Comparison of ENCODE assay signal across 9 mouse cellular contexts in genomic region chr8:72261019-72261418, GRCm38 (mm10). TPM values are rescaled to one million over a fixed set of nuclear protein-coding genes. Genes with fewer than 3 reads are reported as not detected.
DNase-seq lines count a peak whose midpoint lies in the region; ATAC-seq and TF ChIP-seq lines count a peak whose summit lies in the region.
"Had no signal": no experiment of that assay in that cellular context is flagged by ENCODE, and none has a peak within 500 bp of the region (broad histone marks: within the 10 kb centered on the region; RNA-seq: fewer than 3 reads in every experiment).

No protein-coding gene starts in this region.

- DNase-seq in right cerebral cortex, postnatal 10 days (ENCODE audit: low spot score in 2 of 2), result peak; percentile 58 to 63
- DNase-seq in right cerebral cortex, postnatal 25 days, result no peak
- DNase-seq in monocyte, adult 2 months (ENCODE audit: low read depth in 1 of 2, low spot score in 2 of 2), result peak; percentile 26 to 47
- DNase-seq in thymus, postnatal 0 days (ENCODE audit: low spot score), result peak; percentile 80

- H3K4me2 ChIP-seq in forebrain, embryonic 13.5 days, result no peak overlapping the region
- no peak overlapping the region for H3K4me2 ChIP-seq in hindbrain, embryonic 13.5 days
- H3K4me2 ChIP-seq in limb, embryonic 12.5 days, result no peak overlapping the region

- no peak for TF ChIP-seq POLR2A in bone marrow macrophage, adult 2 months (IDR thresholded peaks at IDR 0.05; ENCODE audit: borderline replicate concordance, low read depth, low read length)

- ATAC-seq in forebrain, embryonic 13.5 days, result peak; percentile 67
- ATAC-seq in hindbrain, embryonic 13.5 days (ENCODE audit: low FRiP score), result peak; percentile 71
- peak; percentile 56; the same call in 1 of the 2 replicates for ATAC-seq in limb, embryonic 12.5 days (ENCODE audit: insufficient number of reproducible peaks, insufficient read depth, low FRiP score, low TSS enrichment, low read depth)

- WGBS in forebrain, embryonic 13.5 days, result 32% methylated on average over 2 of the region's 2 CpGs
- WGBS in hindbrain, embryonic 13.5 days, result 25% methylated on average over 2 of the region's 2 CpGs
- 33% methylated on average over 2 of the region's 2 CpGs for WGBS in limb, embryonic 12.5 days

- no peaks in the 10 kb centered on the region for H3K27me3 ChIP-seq in forebrain, embryonic 13.5 days
- no peaks in the 10 kb centered on the region for H3K27me3 ChIP-seq in hindbrain, embryonic 13.5 days
- H3K27me3 ChIP-seq in limb, embryonic 12.5 days, result no peaks in the 10 kb centered on the region

- TF ChIP-seq CTCF in bone marrow macrophage, adult 2 months (IDR thresholded peaks at IDR 0.05; ENCODE audit: low read depth, low read length), result peak; percentile 76

- no peak overlapping the region for H3K27ac ChIP-seq in bone marrow macrophage, adult 2 months (ENCODE audit: insufficient read depth, low read depth, low read length)
- no peak overlapping the region for H3K27ac ChIP-seq in forebrain, embryonic 13.5 days
- H3K27ac ChIP-seq in hindbrain, embryonic 13.5 days, result no peak overlapping the region
- no peak overlapping the region for H3K27ac ChIP-seq in limb, embryonic 12.5 days

- H3K4me3 ChIP-seq in bone marrow macrophage, adult 2 months (ENCODE audit: insufficient read depth, low read length), result no peak overlapping the region
- H3K4me3 ChIP-seq in forebrain, embryonic 13.5 days, result no peak overlapping the region
- no peak overlapping the region for H3K4me3 ChIP-seq in hindbrain, embryonic 13.5 days
- no peak overlapping the region for H3K4me3 ChIP-seq in limb, embryonic 12.5 days (replicated peaks)

- no peaks in the 10 kb centered on the region for H3K4me1 ChIP-seq in bone marrow macrophage, adult 2 months (ENCODE audit: control insufficient read depth, insufficient read depth, low read length)
- no peaks in the 10 kb centered on the region for H3K4me1 ChIP-seq in forebrain, embryonic 13.5 days
- no peaks in the 10 kb centered on the region; the same call in 1 of the 2 replicates for H3K4me1 ChIP-seq in hindbrain, embryonic 13.5 days (replicated peaks)
- H3K4me1 ChIP-seq in limb, embryonic 12.5 days (replicated peaks), result peaks cover 3% of the 10 kb centered on the region; the same call in 1 of the 2 replicates

- no peak overlapping the region for H3K9ac ChIP-seq in forebrain, embryonic 13.5 days
- no peak overlapping the region for H3K9ac ChIP-seq in hindbrain, embryonic 13.5 days
- H3K9ac ChIP-seq in limb, embryonic 12.5 days (replicated peaks), result no peak overlapping the region

- no peaks in the 10 kb centered on the region for H3K9me3 ChIP-seq in forebrain, embryonic 13.5 days (replicated peaks)
- no peaks in the 10 kb centered on the region for H3K9me3 ChIP-seq in hindbrain, embryonic 13.5 days
- no peaks in the 10 kb centered on the region for H3K9me3 ChIP-seq in limb, embryonic 12.5 days

- peaks cover 9% of the 10 kb centered on the region for H3K36me3 ChIP-seq in forebrain, embryonic 13.5 days (ENCODE audit: poor library complexity, severe bottlenecking)
- peaks cover 10% of the 10 kb centered on the region for H3K36me3 ChIP-seq in hindbrain, embryonic 13.5 days
- 0 out of 2 replicates have a peak, but pooled peaks cover 7% of the 10 kb centered on the region for H3K36me3 ChIP-seq in limb, embryonic 12.5 days

RNA-seq across cellular contexts. Expression of gene Ap1m1, which starts 21.2 kb away (rescaled TPM):
- polyA plus RNA-seq in bone marrow macrophage, adult 2 months (2012; ENCODE audit: insufficient read depth, insufficient read length, missing spikeins), result 51.4 and 60.2 TPM in 2 replicates
- 211 and 235 TPM in 2 replicates for polyA plus RNA-seq in forebrain, embryonic 13.5 days (2015; fragmentation: Nextera tagmentation; extraction: Ambion mirVana)
- polyA plus RNA-seq in hindbrain, embryonic 13.5 days (2015; fragmentation: Nextera tagmentation; extraction: Ambion mirVana), result 247 and 261 TPM in 2 replicates
- 122 and 123 TPM in 2 replicates for polyA plus RNA-seq in limb, embryonic 12.5 days (2016; fragmentation: Nextera tagmentation; extraction: Ambion mirVana)
- 133 and 135 TPM in 2 replicates for polyA plus RNA-seq in thymus, postnatal 0 days (2015; fragmentation: Nextera tagmentation; extraction: Ambion mirVana)

RNA-seq across cellular contexts. Expression of gene Fam32a, which starts 41.5 kb away (rescaled TPM):
- polyA plus RNA-seq in bone marrow macrophage, adult 2 months (2012; ENCODE audit: insufficient read depth, insufficient read length, missing spikeins), result 56.6 and 58.3 TPM in 2 replicates
- 103 and 108 TPM in 2 replicates for polyA plus RNA-seq in forebrain, embryonic 13.5 days (2015; fragmentation: Nextera tagmentation; extraction: Ambion mirVana)
- polyA plus RNA-seq in hindbrain, embryonic 13.5 days (2015; fragmentation: Nextera tagmentation; extraction: Ambion mirVana), result 108 and 109 TPM in 2 replicates
- polyA plus RNA-seq in limb, embryonic 12.5 days (2016; fragmentation: Nextera tagmentation; extraction: Ambion mirVana), result 63.5 and 64.2 TPM in 2 replicates
- 69.3 and 75.9 TPM in 2 replicates for polyA plus RNA-seq in thymus, postnatal 0 days (2015; fragmentation: Nextera tagmentation; extraction: Ambion mirVana)

RNA-seq across cellular contexts. Expression of gene Gm10282, which starts 44.0 kb away (rescaled TPM):
- 6.7 TPM in 1 of 2 replicates, not detected in the other for polyA plus RNA-seq in bone marrow macrophage, adult 2 months (2012; ENCODE audit: insufficient read depth, insufficient read length, missing spikeins)
- polyA plus RNA-seq in forebrain, embryonic 13.5 days (2015; fragmentation: Nextera tagmentation; extraction: Ambion mirVana), result 39.4 and 41.0 TPM in 2 replicates
- polyA plus RNA-seq in hindbrain, embryonic 13.5 days (2015; fragmentation: Nextera tagmentation; extraction: Ambion mirVana), result 15.4 TPM in 2 replicates
- polyA plus RNA-seq in limb, embryonic 12.5 days (2016; fragmentation: Nextera tagmentation; extraction: Ambion mirVana), result 30.3 and 32.4 TPM in 2 replicates
- polyA plus RNA-seq in thymus, postnatal 0 days (2015; fragmentation: Nextera tagmentation; extraction: Ambion mirVana), result 32.8 and 33.9 TPM in 2 replicates

RNA-seq across cellular contexts. Expression of gene Gm11034, which starts 47.6 kb away (rescaled TPM):
- not detected in 2 replicates for polyA plus RNA-seq in bone marrow macrophage, adult 2 months (2012; ENCODE audit: insufficient read depth, insufficient read length, missing spikeins)
- not detected in 2 replicates for polyA plus RNA-seq in forebrain, embryonic 13.5 days (2015; fragmentation: Nextera tagmentation; extraction: Ambion mirVana)
- polyA plus RNA-seq in hindbrain, embryonic 13.5 days (2015; fragmentation: Nextera tagmentation; extraction: Ambion mirVana), result not detected in 2 replicates
- not detected in 2 replicates for polyA plus RNA-seq in limb, embryonic 12.5 days (2016; fragmentation: Nextera tagmentation; extraction: Ambion mirVana)
- not detected in 2 replicates for polyA plus RNA-seq in thymus, postnatal 0 days (2015; fragmentation: Nextera tagmentation; extraction: Ambion mirVana)
- polyA plus RNA-seq: frontal cortex, adult 2 months had no signal

RNA-seq across cellular contexts. Expression of gene Cib3, which starts 48.4 kb away (rescaled TPM):
- polyA plus RNA-seq in bone marrow macrophage, adult 2 months (2012; ENCODE audit: insufficient read depth, insufficient read length, missing spikeins), result 0.54 TPM in 1 of 2 replicates, not detected in the other
- not detected in 2 replicates for polyA plus RNA-seq in forebrain, embryonic 13.5 days (2015; fragmentation: Nextera tagmentation; extraction: Ambion mirVana)
- polyA plus RNA-seq in hindbrain, embryonic 13.5 days (2015; fragmentation: Nextera tagmentation; extraction: Ambion mirVana), result not detected in 2 replicates
- not detected in 2 replicates for polyA plus RNA-seq in limb, embryonic 12.5 days (2016; fragmentation: Nextera tagmentation; extraction: Ambion mirVana)
- polyA plus RNA-seq in thymus, postnatal 0 days (2015; fragmentation: Nextera tagmentation; extraction: Ambion mirVana), result 0.44 and 0.67 TPM in 2 replicates
